34 mouse cellular contexts compared by ENCODE assay signal in the genomic region with DNA sequence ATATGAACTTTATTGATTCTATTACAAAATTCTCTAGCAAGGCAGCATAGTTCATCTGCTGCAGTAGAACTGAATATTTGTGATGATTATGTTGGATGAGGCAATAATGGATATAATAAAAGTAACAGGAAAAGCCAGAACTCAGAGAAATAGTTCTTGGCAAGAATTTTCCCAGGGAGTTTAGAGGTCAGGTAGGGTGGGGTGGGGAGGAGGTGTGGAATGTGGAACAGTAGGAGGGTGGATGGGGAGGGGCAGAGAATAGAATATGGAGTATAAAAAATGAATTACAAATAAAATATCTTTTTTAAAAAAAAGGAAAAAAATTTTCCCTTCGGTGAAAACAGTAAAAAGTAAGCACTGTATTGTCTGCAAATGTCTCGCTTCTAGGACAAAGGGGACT. TPM values are rescaled to one million over a fixed set of nuclear protein-coding genes. Genes with fewer than 3 reads are reported as not detected.
A peak's percentile ranks its signal among the peaks of the same experiment; 100 is the strongest.
DNase-seq lines count a peak whose midpoint lies in the region; ATAC-seq lines count a peak whose summit lies in the region.
"Had no signal": no experiment of that assay in that cellular context is flagged by ENCODE, and none has a peak within 500 bp of the region (broad histone marks: within the 10 kb centered on the region; RNA-seq: fewer than 3 reads in every experiment).

No protein-coding gene starts in this region.

- no peak overlapping the region for H3K27ac ChIP-seq in heart, embryonic 12.5 days (ENCODE audit: poor library complexity, severe bottlenecking)
- H3K27ac ChIP-seq in heart, embryonic 16.5 days (ENCODE audit: low read length): peak overlapping the region; percentile 61
- H3K27ac ChIP-seq: embryonic facial prominence, embryonic 10.5 days; embryonic facial prominence, embryonic 13.5 days; forebrain, embryonic 10.5 days; forebrain, embryonic 13.5 days; heart, embryonic 10.5 days; hindbrain, embryonic 12.5 days; hindbrain, embryonic 15.5 days had no signal

- no peak for ATAC-seq in heart, embryonic 12.5 days (ENCODE audit: insufficient number of reproducible peaks, low FRiP score)
- ATAC-seq in heart, embryonic 16.5 days (replicated peaks; ENCODE audit: extremely low read depth, insufficient read depth, low FRiP score): no peak
- ATAC-seq: activated CD4-positive, CD25-positive, alpha-beta regulatory T cell, adult 4 months; forebrain, embryonic 13.5 days; forebrain, embryonic 16.5 days had no signal

- no peak overlapping the region for H3K4me3 ChIP-seq in heart, embryonic 12.5 days
- H3K4me3 ChIP-seq in heart, embryonic 16.5 days (ENCODE audit: low read length): no peak overlapping the region
- H3K4me3 ChIP-seq: embryonic facial prominence, embryonic 10.5 days; embryonic facial prominence, embryonic 13.5 days; forebrain, embryonic 10.5 days; forebrain, embryonic 13.5 days; heart, embryonic 10.5 days; hindbrain, embryonic 12.5 days; hindbrain, embryonic 15.5 days had no signal

- no peaks in the 10 kb centered on the region for H3K9me3 ChIP-seq in heart, embryonic 12.5 days (replicated peaks)
- H3K9me3 ChIP-seq in heart, embryonic 16.5 days (replicated peaks; ENCODE audit: control insufficient read depth, low read length): no peaks in the 10 kb centered on the region
- H3K9me3 ChIP-seq: embryonic facial prominence, embryonic 10.5 days; embryonic facial prominence, embryonic 13.5 days; forebrain, embryonic 10.5 days; forebrain, embryonic 13.5 days; heart, embryonic 10.5 days; hindbrain, embryonic 12.5 days; hindbrain, embryonic 15.5 days had no signal

- no peak overlapping the region for H3K9ac ChIP-seq in heart, embryonic 12.5 days
- no peak overlapping the region for H3K9ac ChIP-seq in heart, embryonic 16.5 days (ENCODE audit: low read length)
- H3K9ac ChIP-seq: embryonic facial prominence, embryonic 13.5 days; forebrain, embryonic 13.5 days; hindbrain, embryonic 12.5 days; hindbrain, embryonic 15.5 days had no signal

- H3K4me1 ChIP-seq in heart, embryonic 12.5 days (replicated peaks): 0 out of 2 replicates have a peak, but pooled peaks cover 4% of the 10 kb centered on the region
- H3K4me1 ChIP-seq in heart, embryonic 16.5 days (ENCODE audit: control insufficient read depth, insufficient read depth, low read length): peaks cover 4% of the 10 kb centered on the region; the same call in 1 of the 2 replicates
- H3K4me1 ChIP-seq: embryonic facial prominence, embryonic 10.5 days; embryonic facial prominence, embryonic 13.5 days; forebrain, embryonic 10.5 days; forebrain, embryonic 13.5 days; heart, embryonic 10.5 days; hindbrain, embryonic 12.5 days; hindbrain, embryonic 15.5 days had no signal

- no peak overlapping the region for H3K4me2 ChIP-seq in heart, embryonic 12.5 days
- H3K4me2 ChIP-seq in heart, embryonic 16.5 days (ENCODE audit: low read depth, low read length): no peak overlapping the region
- H3K4me2 ChIP-seq: embryonic facial prominence, embryonic 13.5 days; forebrain, embryonic 13.5 days; hindbrain, embryonic 12.5 days; hindbrain, embryonic 15.5 days had no signal

- H3K27me3 ChIP-seq in heart, embryonic 12.5 days (replicated peaks): no peaks in the 10 kb centered on the region
- no peaks in the 10 kb centered on the region for H3K27me3 ChIP-seq in heart, embryonic 16.5 days (ENCODE audit: control insufficient read depth, insufficient read depth, low read length)
- H3K27me3 ChIP-seq: embryonic facial prominence, embryonic 13.5 days; forebrain, embryonic 13.5 days; hindbrain, embryonic 12.5 days; hindbrain, embryonic 15.5 days had no signal

- H3K36me3 ChIP-seq in heart, embryonic 12.5 days: no peaks in the 10 kb centered on the region
- H3K36me3 ChIP-seq in heart, embryonic 16.5 days (ENCODE audit: control insufficient read depth, insufficient read depth): no peaks in the 10 kb centered on the region
- H3K36me3 ChIP-seq: embryonic facial prominence, embryonic 10.5 days; embryonic facial prominence, embryonic 13.5 days; forebrain, embryonic 10.5 days; heart, embryonic 10.5 days; hindbrain, embryonic 12.5 days; hindbrain, embryonic 15.5 days had no signal

- WGBS in heart, embryonic 12.5 days: 82% methylated on average over 2 of the region's 2 CpGs
- 94% methylated on average over 2 of the region's 2 CpGs for WGBS in heart, embryonic 16.5 days

- DNase-seq in heart, adult 11 months: peak; percentile 29
- DNase-seq in heart, adult 8-10 months (ENCODE audit: low spot score): no peak
- DNase-seq in kidney, adult 9 months: peak; percentile 53
- no peak for DNase-seq in kidney, adult 18-20 months
- DNase-seq in kidney, postnatal 36 days: peak; percentile 37 to 44
- DNase-seq in kidney, postnatal 4 days: no peak
- DNase-seq: adrenal gland, adult 8-10 months; adrenal gland, postnatal 25 days; cerebellum, adult 11-12 months; cerebellum, adult 8-10 months; cerebellum, postnatal 10 days; cerebellum, postnatal 36 days; embryo, embryonic 11 days; gastrocnemius, postnatal 10 days; gastrocnemius, postnatal 36 days had no signal

RNA-seq across cellular contexts. Expression of a gene that starts 11.1 kb away (rescaled TPM):
- polyA plus RNA-seq in heart, embryonic 12.5 days (2016; fragmentation: Nextera tagmentation; extraction: Ambion mirVana): not detected in 2 replicates
- not detected in 2 replicates for polyA plus RNA-seq in heart, embryonic 16.5 days (2015; fragmentation: Nextera tagmentation; extraction: Ambion mirVana)
- not detected for total RNA-seq in heart, adult 8-10 months (2022)
- total RNA-seq: adrenal gland, adult 8-10 months; adrenal gland, postnatal 25 days; ES-E14; gastrocnemius, adult 18-20 months; gastrocnemius, postnatal 10 days; gastrocnemius, postnatal 36 days; granulocyte monocyte progenitor cell, adult 5-6 weeks; heart, postnatal 10 days; hematopoietic stem cell, adult 5-6 weeks had no signal
- polyA plus RNA-seq: activated CD4-positive, CD25-positive, alpha-beta regulatory T cell, adult 4 months; brain, embryonic 14.5 days; cortical plate, adult 2 months; embryonic facial prominence, embryonic 10.5 days; embryonic facial prominence, embryonic 13.5 days; forebrain, embryonic 10.5 days; forebrain, embryonic 13.5 days; forebrain, embryonic 16.5 days; heart, embryonic 10.5 days; hindbrain, embryonic 12.5 days; hindbrain, embryonic 15.5 days; intestine, embryonic 14.5 days had no signal

RNA-seq across cellular contexts. Expression of a gene that starts 13.9 kb away (rescaled TPM):
- 0.19 and 0.28 TPM in 2 replicates for polyA plus RNA-seq in heart, embryonic 12.5 days (2016; fragmentation: Nextera tagmentation; extraction: Ambion mirVana)
- 0.21 and 0.24 TPM in 2 replicates for polyA plus RNA-seq in heart, embryonic 16.5 days (2015; fragmentation: Nextera tagmentation; extraction: Ambion mirVana)
- total RNA-seq in heart, adult 8-10 months (2022): not detected
- total RNA-seq: adrenal gland, adult 8-10 months; adrenal gland, postnatal 25 days; gastrocnemius, postnatal 10 days; gastrocnemius, postnatal 36 days; granulocyte monocyte progenitor cell, adult 5-6 weeks; heart, postnatal 10 days; hematopoietic stem cell, adult 5-6 weeks had no signal
- polyA plus RNA-seq: activated CD4-positive, CD25-positive, alpha-beta regulatory T cell, adult 4 months had no signal

Comparison
In these comparisons a context has a peak if more than half of its experiments do, and no peak if none do; other contexts are left out.
1. DNase-seq: peak in heart, adult 11 months (single experiment), kidney, adult 9 months (single experiment) and kidney, postnatal 36 days (2 of 2); none in heart, adult 8-10 months (single experiment), kidney, adult 18-20 months (single experiment) and kidney, postnatal 4 days (0 of 2).